Mouse (Mus musculus): ENCODE results near the gene Fam57b. TPM values are rescaled to one million over a fixed set of nuclear protein-coding genes. Genes with fewer than 3 reads are reported as not detected.

Gene Fam57b
- polyA plus RNA-seq, 1 experiment from 2014 or later = 64.4 TPM

Other genes with a start within 250 kb of the Fam57b start
- 156 and 171 TPM in 2 replicates for gene Eif3c, start 231.3 kb upstream of the Fam57b start, polyA plus RNA-seq (2014; fragmentation: Nextera tagmentation; extraction: Ambion mirVana)
- 0.06 and 0.70 TPM in 2 replicates for gene Apobr, start 212.7 kb upstream of the Fam57b start, polyA plus RNA-seq (2014; fragmentation: Nextera tagmentation; extraction: Ambion mirVana)
- gene Cln3, start 211.9 kb upstream of the Fam57b start, polyA plus RNA-seq (2014; fragmentation: Nextera tagmentation; extraction: Ambion mirVana) = 24.9 and 26.6 TPM in 2 replicates
- gene Il27, start 202.7 kb upstream of the Fam57b start, polyA plus RNA-seq (2014; fragmentation: Nextera tagmentation; extraction: Ambion mirVana) = not detected in 2 replicates
- 2.2 and 10.8 TPM in 2 replicates for gene Nupr1, start 166.8 kb upstream of the Fam57b start, polyA plus RNA-seq (2014; fragmentation: Nextera tagmentation; extraction: Ambion mirVana)
- gene Sgf29, start 148.4 kb upstream of the Fam57b start, polyA plus RNA-seq (2014; fragmentation: Nextera tagmentation; extraction: Ambion mirVana) = 58.0 and 61.5 TPM in 2 replicates
- gene Sult1a1, start 121.2 kb upstream of the Fam57b start, polyA plus RNA-seq (2014; fragmentation: Nextera tagmentation; extraction: Ambion mirVana) = 0.59 and 2.2 TPM in 2 replicates
- gene Bola2, start 102.3 kb upstream of the Fam57b start, polyA plus RNA-seq (2014; fragmentation: Nextera tagmentation; extraction: Ambion mirVana) = 132 and 140 TPM in 2 replicates
- 11.2 and 13.1 TPM in 2 replicates for gene Slx1b, start 101.9 kb upstream of the Fam57b start, polyA plus RNA-seq (2014; fragmentation: Nextera tagmentation; extraction: Ambion mirVana)
- gene Coro1a, start 89.9 kb upstream of the Fam57b start, polyA plus RNA-seq (2014; fragmentation: Nextera tagmentation; extraction: Ambion mirVana) = 98.8 and 104 TPM in 2 replicates
- gene Mapk3, start 38.1 kb upstream of the Fam57b start, polyA plus RNA-seq (2014; fragmentation: Nextera tagmentation; extraction: Ambion mirVana) = 85.0 and 85.9 TPM in 2 replicates
- gene Gdpd3, start 31.3 kb upstream of the Fam57b start, polyA plus RNA-seq (2014; fragmentation: Nextera tagmentation; extraction: Ambion mirVana) = 1.8 and 2.4 TPM in 2 replicates
- gene Ypel3, start 20.7 kb upstream of the Fam57b start, polyA plus RNA-seq (2014; fragmentation: Nextera tagmentation; extraction: Ambion mirVana) = 219 and 246 TPM in 2 replicates
- gene Tbx6, start 16.2 kb upstream of the Fam57b start, polyA plus RNA-seq (2014; fragmentation: Nextera tagmentation; extraction: Ambion mirVana) = 0.27 and 0.55 TPM in 2 replicates
- gene Ppp4c, start 5.2 kb upstream of the Fam57b start, polyA plus RNA-seq (2014; fragmentation: Nextera tagmentation; extraction: Ambion mirVana) = 154 and 168 TPM in 2 replicates
- gene 4930451I11Rik, start 34.0 kb downstream of the Fam57b start, polyA plus RNA-seq (2014; fragmentation: Nextera tagmentation; extraction: Ambion mirVana) = not detected in 2 replicates
- gene Doc2a, start 49.7 kb downstream of the Fam57b start, polyA plus RNA-seq (2014; fragmentation: Nextera tagmentation; extraction: Ambion mirVana) = 18.4 and 20.2 TPM in 2 replicates
- 11.0 and 15.2 TPM in 2 replicates for gene Hirip3, start 64.3 kb downstream of the Fam57b start, polyA plus RNA-seq (2014; fragmentation: Nextera tagmentation; extraction: Ambion mirVana)
- gene Ino80e, start 64.7 kb downstream of the Fam57b start, polyA plus RNA-seq (2014; fragmentation: Nextera tagmentation; extraction: Ambion mirVana) = 86.7 and 92.4 TPM in 2 replicates
- gene Taok2, start 87.0 kb downstream of the Fam57b start, polyA plus RNA-seq (2014; fragmentation: Nextera tagmentation; extraction: Ambion mirVana) = 28.9 and 36.5 TPM in 2 replicates
- 29.4 and 32.2 TPM in 2 replicates for gene Tmem219, start 125.2 kb downstream of the Fam57b start, polyA plus RNA-seq (2014; fragmentation: Nextera tagmentation; extraction: Ambion mirVana)
- 92.9 and 103 TPM in 2 replicates for gene Kctd13, start 131.2 kb downstream of the Fam57b start, polyA plus RNA-seq (2014; fragmentation: Nextera tagmentation; extraction: Ambion mirVana)
- 5.8 and 10.6 TPM in 2 replicates for gene Asphd1, start 151.9 kb downstream of the Fam57b start, polyA plus RNA-seq (2014; fragmentation: Nextera tagmentation; extraction: Ambion mirVana)
- 70.9 and 85.0 TPM in 2 replicates for gene Sez6l2, start 152.9 kb downstream of the Fam57b start, polyA plus RNA-seq (2014; fragmentation: Nextera tagmentation; extraction: Ambion mirVana)
- gene Cdipt, start 178.2 kb downstream of the Fam57b start, polyA plus RNA-seq (2014; fragmentation: Nextera tagmentation; extraction: Ambion mirVana) = 105 and 107 TPM in 2 replicates
- 0.86 and 1.2 TPM in 2 replicates for gene Cdiptos, start 178.4 kb downstream of the Fam57b start, polyA plus RNA-seq (2014; fragmentation: Nextera tagmentation; extraction: Ambion mirVana)
- gene Mvp, start 217.0 kb downstream of the Fam57b start, polyA plus RNA-seq (2014; fragmentation: Nextera tagmentation; extraction: Ambion mirVana) = 2.4 and 4.8 TPM in 2 replicates
- gene Pagr1b, start 218.8 kb downstream of the Fam57b start, polyA plus RNA-seq (2014; fragmentation: Nextera tagmentation; extraction: Ambion mirVana) = not detected in 2 replicates
- 30.4 and 46.9 TPM in 2 replicates for gene Pagr1a, start 219.7 kb downstream of the Fam57b start, polyA plus RNA-seq (2014; fragmentation: Nextera tagmentation; extraction: Ambion mirVana)
- 36.3 and 60.2 TPM in 2 replicates for gene Gm42742, start 223.4 kb downstream of the Fam57b start, polyA plus RNA-seq (2014; fragmentation: Nextera tagmentation; extraction: Ambion mirVana)
- 41.4 and 63.5 TPM in 2 replicates for gene Prrt2, start 223.5 kb downstream of the Fam57b start, polyA plus RNA-seq (2014; fragmentation: Nextera tagmentation; extraction: Ambion mirVana)
- 61.7 and 64.8 TPM in 2 replicates for gene Maz, start 229.4 kb downstream of the Fam57b start, polyA plus RNA-seq (2014; fragmentation: Nextera tagmentation; extraction: Ambion mirVana)
- gene Kif22, start 244.8 kb downstream of the Fam57b start, polyA plus RNA-seq (2014; fragmentation: Nextera tagmentation; extraction: Ambion mirVana) = 12.7 and 13.9 TPM in 2 replicates